Mouse (Mus musculus) erythroblast, embryonic 14.5 days (primary cell): ENCODE data around the gene Col5a1.

Experiments used
- GATA1 ChIP-seq: IDR thresholded peaks from 2 replicates; pipeline ENCODE4 v1.6.1; 2012; ENCODE audit warnings: low read length, inconsistent platforms, mixed read lengths
- TAL1 ChIP-seq: IDR thresholded peaks from 3 replicates; pipeline ENCODE4 v1.6.1; 2012; ENCODE audit warnings: low read length, inconsistent platforms, mixed read lengths

GRCm38 (mm10) chr2:27917177-27917576 is 31.0 kb downstream of the Col5a1 start:
- TF ChIP-seq GATA1 (no peak), TAL1 (no peak)
